Mouse (Mus musculus) midbrain, embryonic 11.5 days (tissue): ENCODE measurements around the gene Kcnj1. TPM values are rescaled to one million over a fixed set of nuclear protein-coding genes. Genes with fewer than 3 reads are reported as not detected.

Source experiments
- ATAC-seq: fragments of 200-750 bp; cut with Nextera tagmentation; 2 replicates; pipeline ENCODE4 v1.8.0; 2017; ENCODE audit warnings: moderate TSS enrichment, moderate library complexity; ENCODE audit not compliant: low FRiP score
- DNase-seq: peaks from one replicate; pipeline ENCODE4 v3.0.0; 2015; ENCODE audit warnings: low spot score; ENCODE audit errors: missing footprints
- H3K27ac ChIP-seq: fragments of 300-500 bp; sonication (generic); 2 replicates; pipeline ENCODE4 v1.5.1; 2014; ENCODE audit warnings: low read depth, low read length
- H3K27me3 ChIP-seq: fragments of 300-500 bp; sonication (generic); 2 replicates; pipeline ENCODE4 v1.6.1; 2014; ENCODE audit warnings: mild to moderate bottlenecking, low read length, moderate library complexity, mixed read lengths; ENCODE audit not compliant: control insufficient read depth, insufficient read depth
- H3K36me3 ChIP-seq: fragments of 300-500 bp; sonication (generic); 2 replicates; pipeline ENCODE4 v1.6.1; 2014; ENCODE audit warnings: mild to moderate bottlenecking, low read length, moderate library complexity, mixed read lengths; ENCODE audit not compliant: control insufficient read depth, insufficient read depth
- H3K4me1 ChIP-seq: fragments of 300-500 bp; sonication (generic); 2 replicates; pipeline ENCODE4 v1.6.1; 2014; ENCODE audit warnings: low read length; ENCODE audit not compliant: control insufficient read depth, insufficient read depth
- H3K4me2 ChIP-seq: fragments of 300-500 bp; sonication (generic); 2 replicates; pipeline ENCODE4 v1.6.1; 2014; ENCODE audit warnings: mild to moderate bottlenecking, moderate library complexity
- H3K4me3 ChIP-seq: fragments of 300-500 bp; sonication (generic); 2 replicates; pipeline ENCODE4 v1.5.1; 2014; ENCODE audit warnings: low read depth, low read length
- H3K9ac ChIP-seq: fragments of 300-500 bp; sonication (generic); 2 replicates; pipeline ENCODE4 v1.6.1; 2014; ENCODE audit warnings: low read length
- H3K9me3 ChIP-seq: fragments of 300-500 bp; sonication (generic); 2 replicates; pipeline ENCODE4 v1.6.1; 2016; ENCODE audit warnings: low read length; ENCODE audit not compliant: control insufficient read depth
- WGBS: fragments of 180-500 bp; shearing (Covaris S2); extraction: QIAGEN DNeasy Blood & Tissue Kit; methylation state at CpG from one replicate; pipeline ENCODE4 v1.1.7; 2014; 5-methylcytosine and 5-hydroxymethylcytosine counted together
- polyA plus RNA-seq: library from polyadenylated mRNA; unstranded; fragments of >200 nt; fragmentation: Nextera tagmentation; extraction: Ambion mirVana; gene quantifications from 2 replicates; pipeline ENCODE4 v1.2.1, GENCODE M21; 2014

Kcnj1 gene
- polyA plus RNA-seq, 1 experiment from 2014 or later = not detected

DNA sequence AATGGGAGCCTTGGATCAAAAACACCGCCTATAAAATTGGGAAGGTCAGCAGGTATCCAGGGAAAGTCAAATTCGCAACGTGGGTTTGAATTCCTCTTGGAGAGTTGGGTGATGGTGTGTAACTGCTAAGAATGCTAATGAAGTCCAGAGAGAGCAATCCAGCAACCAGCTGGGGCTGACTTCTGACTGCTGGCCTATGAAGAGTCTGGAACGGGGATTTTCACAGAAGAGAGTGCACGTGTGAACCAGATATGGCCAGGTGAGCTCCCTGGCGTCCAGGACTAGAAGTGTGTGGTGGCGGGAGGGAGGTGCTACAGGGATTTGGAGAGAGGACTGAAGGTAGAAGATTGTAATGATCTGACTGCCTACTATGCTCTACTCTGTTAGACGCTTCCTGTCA, 24.2 kb upstream of the Kcnj1 start:
- Histone ChIP-seq H3K27me3 (peaks cover 24% of the 10 kb centered on the region), H3K9ac (no peak overlapping the region), H3K4me2 (no peak overlapping the region), H3K4me3 (no peak overlapping the region), H3K36me3 (no peaks in the 10 kb centered on the region), H3K4me1 (peaks cover 3% of the 10 kb centered on the region; the same call in 1 of the 2 replicates), H3K27ac (no peak overlapping the region), H3K9me3 (no peaks in the 10 kb centered on the region)
- DNase-seq (no peak), ATAC-seq (no peak)
- 71% methylated on average over 8 of the region's 8 CpGs for WGBS

DNA sequence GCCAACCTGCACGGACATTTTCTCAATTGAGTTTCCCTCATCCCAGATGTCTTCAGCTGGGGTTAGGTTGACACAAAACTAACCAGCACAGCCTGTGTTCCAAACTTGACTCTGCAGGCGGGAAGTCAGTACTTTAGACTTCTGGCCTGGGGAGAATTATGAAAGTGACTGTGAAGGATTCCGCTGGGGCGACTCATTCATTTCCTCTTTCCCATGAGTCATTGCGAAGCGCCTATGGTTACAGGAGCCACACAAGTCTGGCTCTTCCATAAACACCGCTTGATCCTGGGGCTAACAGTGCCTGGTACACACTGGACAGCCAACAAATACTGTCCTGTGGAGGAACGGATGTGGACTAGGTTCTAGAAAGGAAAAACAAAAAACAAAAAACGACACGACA, 22.9 kb upstream of the Kcnj1 start:
- Histone ChIP-seq H3K36me3 (no peaks in the 10 kb centered on the region), H3K4me3 (no peak overlapping the region), H3K9me3 (no peaks in the 10 kb centered on the region), H3K4me1 (peaks cover 3% of the 10 kb centered on the region; the same call in 1 of the 2 replicates), H3K9ac (no peak overlapping the region), H3K27me3 (peaks cover 16% of the 10 kb centered on the region), H3K27ac (no peak overlapping the region), H3K4me2 (no peak overlapping the region)
- 91% methylated on average over 10 of the region's 10 CpGs for WGBS
- no peak for ATAC-seq
- no peak for DNase-seq

DNA sequence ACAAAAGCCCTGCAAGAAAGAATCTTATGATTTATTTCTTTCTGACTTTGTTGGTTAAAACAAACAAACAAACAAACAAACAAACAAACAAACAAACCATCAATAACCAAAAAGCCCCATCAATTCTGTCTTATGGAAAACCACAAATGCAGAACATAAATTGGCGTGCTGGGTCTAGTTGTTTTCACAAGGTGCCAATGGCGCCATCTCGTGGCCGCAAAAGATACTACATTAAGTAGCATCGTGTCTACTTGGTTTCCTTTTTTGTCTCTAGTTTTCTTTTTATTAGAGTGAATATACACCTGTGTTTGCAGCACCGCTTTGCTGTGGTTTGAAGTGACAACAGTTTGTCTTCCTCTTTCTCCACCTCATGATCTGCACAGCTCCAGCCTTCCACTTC, 22.0 kb upstream of the Kcnj1 start:
- Histone ChIP-seq H3K27me3 (peaks cover 6% of the 10 kb centered on the region), H3K9ac (no peak overlapping the region), H3K4me3 (no peak overlapping the region), H3K4me1 (no peaks in the 10 kb centered on the region), H3K36me3 (no peaks in the 10 kb centered on the region), H3K4me2 (no peak overlapping the region), H3K9me3 (no peaks in the 10 kb centered on the region), H3K27ac (no peak overlapping the region)
- DNase-seq (peak; percentile 97), ATAC-seq (no peak; the same call in 1 of the 2 replicates)
- 2% methylated on average over 6 of the region's 6 CpGs for WGBS

DNA sequence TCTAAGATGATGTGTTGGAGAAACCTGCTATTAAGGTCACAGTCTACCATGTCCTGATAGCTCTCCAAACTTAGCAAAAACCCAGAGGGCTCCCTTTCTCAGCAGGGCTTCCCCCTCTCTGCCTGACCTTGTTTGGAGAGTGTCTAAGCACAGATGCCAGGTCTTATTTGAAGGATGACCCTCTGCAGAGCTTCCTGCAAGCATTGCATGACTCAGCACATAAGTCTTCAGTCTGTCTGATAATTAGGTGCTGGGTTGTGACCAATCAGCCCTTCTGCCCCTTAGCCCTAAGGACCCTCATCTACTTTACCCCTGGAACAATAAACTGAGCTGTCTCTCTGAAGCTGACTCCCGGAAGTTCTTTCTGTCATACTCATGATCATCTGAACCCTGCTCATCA, 11.5 kb upstream of the Kcnj1 start:
- no peak for ATAC-seq
- 85% methylated on average over 1 of the region's 1 CpGs for WGBS
- no peaks in the 10 kb centered on the region for H3K9me3 ChIP-seq
- H3K4me3 ChIP-seq = no peak overlapping the region
- H3K4me1 ChIP-seq = no peaks in the 10 kb centered on the region
- no peaks in the 10 kb centered on the region for H3K36me3 ChIP-seq
- no peak overlapping the region for H3K9ac ChIP-seq
- no peak overlapping the region for H3K27ac ChIP-seq
- H3K4me2 ChIP-seq = no peak overlapping the region
- H3K27me3 ChIP-seq = no peaks in the 10 kb centered on the region
- no peak for DNase-seq

DNA sequence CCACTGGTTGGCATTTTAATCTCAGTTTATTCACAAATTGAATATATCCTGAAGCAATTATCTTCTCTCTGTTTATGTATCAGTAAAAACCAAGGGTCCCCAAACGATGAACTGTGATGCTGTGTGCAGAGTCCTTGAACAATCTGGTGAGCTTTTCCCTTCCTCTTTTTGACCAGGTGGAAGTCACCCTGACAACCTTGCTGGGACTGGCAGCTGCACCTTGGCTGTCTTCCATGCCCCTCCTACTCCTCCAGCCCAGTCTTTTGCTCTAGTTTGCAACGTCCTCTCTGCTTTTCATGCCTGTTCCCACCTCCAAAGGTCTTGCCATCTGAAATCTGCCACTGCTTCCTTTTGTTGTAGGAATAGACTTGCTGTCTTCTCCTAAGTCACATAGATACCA, 3.5 kb upstream of the Kcnj1 start:
- Histone ChIP-seq H3K36me3 (no peaks in the 10 kb centered on the region), H3K9ac (no peak overlapping the region), H3K4me2 (no peak overlapping the region), H3K27me3 (no peaks in the 10 kb centered on the region), H3K27ac (no peak overlapping the region), H3K4me3 (no peak overlapping the region), H3K4me1 (no peaks in the 10 kb centered on the region; the same call in 1 of the 2 replicates), H3K9me3 (no peaks in the 10 kb centered on the region)
- ATAC-seq (no peak), DNase-seq (no peak)
- 53% methylated on average over 2 of the region's 2 CpGs for WGBS

DNA sequence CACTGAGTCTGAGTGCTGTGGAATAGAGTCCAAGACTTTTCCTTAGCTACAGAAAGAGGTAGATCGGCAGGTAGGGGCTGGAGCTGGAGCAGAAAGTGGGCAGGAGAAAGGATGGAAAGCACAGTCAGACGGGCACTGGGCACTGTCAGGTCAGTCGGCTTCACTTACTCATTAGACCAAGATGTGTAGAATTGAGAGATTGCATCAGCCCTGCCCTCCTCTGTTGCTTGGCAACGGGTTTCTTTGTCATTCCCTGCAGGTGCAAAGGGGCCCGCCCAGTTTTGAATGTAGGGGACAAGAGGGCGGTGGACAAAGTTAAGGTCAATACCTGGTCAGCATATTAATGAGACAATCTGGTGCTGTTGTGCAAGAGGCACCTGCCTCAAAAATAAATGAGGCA, 2.9 kb upstream of the Kcnj1 start:
- 49% methylated on average over 6 of the region's 6 CpGs for WGBS
- Histone ChIP-seq H3K27ac (no peak overlapping the region), H3K27me3 (no peaks in the 10 kb centered on the region), H3K9ac (no peak overlapping the region), H3K4me1 (no peaks in the 10 kb centered on the region; the same call in 1 of the 2 replicates), H3K4me2 (no peak overlapping the region), H3K36me3 (no peaks in the 10 kb centered on the region), H3K4me3 (no peak overlapping the region), H3K9me3 (no peaks in the 10 kb centered on the region)
- ATAC-seq (no peak), DNase-seq (no peak)

DNA sequence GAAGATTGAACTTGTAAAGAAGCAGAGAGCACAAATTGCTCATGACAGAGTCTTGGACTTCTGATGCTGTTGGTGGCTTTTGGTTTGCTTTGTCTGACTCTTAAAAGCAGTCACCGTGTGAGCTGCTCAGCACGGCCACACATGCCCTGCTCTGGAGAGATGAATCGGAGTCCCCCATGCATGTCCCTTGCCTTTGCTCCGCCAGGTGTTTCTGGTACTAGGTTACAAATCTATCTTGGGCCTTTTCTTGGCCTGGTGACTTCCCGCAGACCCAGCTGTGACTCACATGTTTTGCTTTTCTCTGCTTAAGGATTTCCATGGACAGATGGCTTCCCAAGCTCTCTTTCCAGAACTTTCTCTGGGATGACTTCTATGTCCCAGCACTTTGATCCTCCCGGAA, 1.4 kb downstream of the Kcnj1 start:
- H3K27me3 ChIP-seq = no peaks in the 10 kb centered on the region
- no peak overlapping the region for H3K4me3 ChIP-seq
- ATAC-seq (no peak), DNase-seq (no peak)
- no peaks in the 10 kb centered on the region for H3K36me3 ChIP-seq
- H3K9ac ChIP-seq = no peak overlapping the region
- H3K27ac ChIP-seq = no peak overlapping the region
- H3K4me2 ChIP-seq = no peak overlapping the region
- H3K4me1 ChIP-seq = no peaks in the 10 kb centered on the region; the same call in 1 of the 2 replicates
- 95% methylated on average over 6 of the region's 6 CpGs for WGBS
- no peaks in the 10 kb centered on the region for H3K9me3 ChIP-seq

DNA sequence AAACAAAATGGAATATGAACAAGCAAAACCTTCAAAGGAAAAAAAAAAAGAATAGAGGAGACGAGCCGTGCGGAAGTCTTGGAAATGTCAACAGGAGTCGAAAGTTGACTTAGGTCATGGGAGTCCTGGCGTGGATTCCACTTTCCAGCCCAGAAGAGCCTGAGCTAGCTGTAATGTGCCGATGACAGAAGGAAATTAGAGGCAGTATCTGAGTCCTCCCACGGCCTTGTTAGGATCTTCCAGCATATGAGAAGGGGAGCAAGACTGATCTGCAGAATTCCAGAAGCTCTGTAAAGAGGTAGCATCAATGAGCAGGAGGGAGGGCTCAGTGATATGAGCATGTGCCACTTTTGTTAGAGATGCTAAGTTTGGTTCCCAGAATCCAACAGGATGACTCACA, 3.7 kb downstream of the Kcnj1 start:
- Histone ChIP-seq H3K4me3 (no peak overlapping the region), H3K9ac (no peak overlapping the region), H3K36me3 (no peaks in the 10 kb centered on the region), H3K9me3 (no peaks in the 10 kb centered on the region), H3K4me1 (no peaks in the 10 kb centered on the region), H3K4me2 (no peak overlapping the region), H3K27ac (no peak overlapping the region), H3K27me3 (no peaks in the 10 kb centered on the region)
- WGBS = 88% methylated on average over 7 of the region's 7 CpGs
- DNase-seq = no peak
- no peak for ATAC-seq

DNA sequence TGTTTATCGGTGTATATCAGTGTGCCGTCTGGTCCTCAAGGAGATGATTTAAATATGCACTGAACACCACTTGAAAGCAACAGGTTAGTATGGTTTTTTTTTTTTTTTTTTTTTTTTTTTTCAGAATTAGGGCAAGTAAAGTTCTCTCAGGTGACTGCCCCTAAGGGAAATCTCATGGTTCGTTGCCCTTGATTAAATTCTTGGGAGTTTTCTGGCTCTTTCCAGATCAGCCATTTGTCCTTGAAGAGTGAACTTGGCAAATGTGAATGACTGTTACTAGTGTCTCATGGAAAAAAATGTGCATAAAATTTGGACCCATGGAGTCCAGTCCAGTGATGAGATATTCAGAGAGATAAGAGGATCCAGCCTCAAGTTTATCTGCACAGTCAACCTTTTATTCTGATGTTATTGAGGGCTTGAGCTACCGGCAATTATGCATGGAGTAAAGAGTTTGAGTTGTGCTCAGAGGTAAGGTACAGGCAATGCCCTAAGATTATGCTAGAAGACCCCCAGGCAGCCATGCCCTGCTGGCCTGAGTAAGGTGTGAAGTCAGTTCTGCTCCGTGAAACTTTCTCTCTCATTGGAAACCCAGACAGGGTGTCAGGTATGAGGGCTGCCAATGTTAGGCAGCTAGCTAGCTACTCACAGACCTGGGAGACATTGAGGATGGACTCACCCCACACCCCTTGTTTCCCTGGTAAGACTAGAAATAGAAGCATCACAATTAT, 4.7 kb downstream of the Kcnj1 start:
- Histone ChIP-seq H3K27ac (no peak overlapping the region), H3K27me3 (no peaks in the 10 kb centered on the region), H3K9me3 (no peaks in the 10 kb centered on the region), H3K4me1 (no peaks in the 10 kb centered on the region), H3K36me3 (no peaks in the 10 kb centered on the region), H3K4me2 (no peak overlapping the region), H3K4me3 (no peak overlapping the region), H3K9ac (no peak overlapping the region)
- ATAC-seq (no peak), DNase-seq (no peak)
- WGBS = 84% methylated on average over 5 of the region's 5 CpGs
